Mouse (Mus musculus) CH12.LX (cell line): ENCODE measurements around the gene Camkmt.

ENCODE experiments used
- CTCF ChIP-seq, 2 experiments: IDR thresholded peaks in 1 of 2; conservative IDR thresholded peaks in 1 of 2; 2 replicates each; pipeline ENCODE4 v1.5.1; 2011 to 2012; ENCODE audit warnings: low read depth in 2 of 2, low read length in 2 of 2, improper control_type of control experiment in 1 of 2, inconsistent platforms in 1 of 2, mild to moderate bottlenecking in 1 of 2, moderate library complexity in 1 of 2
- EP300 ChIP-seq: IDR thresholded peaks from 2 replicates; pipeline ENCODE4 v1.6.1; 2011; ENCODE audit warnings: low read length, improper control_type of control experiment
- MAX ChIP-seq: IDR thresholded peaks from 2 replicates; pipeline ENCODE4 v1.6.1; 2011; ENCODE audit warnings: low read length, improper control_type of control experiment
- POLR2A ChIP-seq: IDR thresholded peaks from 2 replicates; pipeline ENCODE4 v1.6.1; 2011; ENCODE audit warnings: low read depth, mild to moderate bottlenecking, improper control_type of control experiment, low read length

- TF ChIP-seq MAX, result no peak
- TF ChIP-seq CTCF (conservative IDR thresholded peaks at IDR 0.05 in 1 of 2, IDR thresholded peaks at IDR 0.05 in 1 of 2; ENCODE audit: low read depth in 2 of 2, low read length in 2 of 2), result no peak
- TF ChIP-seq POLR2A, result no peak
- no peak for TF ChIP-seq EP300
Measured at GRCm38 (mm10) chr17:85163272-85163610, 72.9 kb downstream of the Camkmt start.
